Mouse (Mus musculus) common myeloid progenitor, adult 5-6 weeks (primary cell): ENCODE measurements at regions not wholly inside any gene's neighbourhood (a gene's known extent, or its start where the extent isn't known, plus 50 kb on each side); places are given as distances from the start of the nearest gene placed in this dataset.
"Not testable (repeated sequence)": the region's sequence is repeated elsewhere in the genome, so short reads cannot be mapped to it uniquely, and the experiment has no call there.

ENCODE experiments used
- ATAC-seq: replicated peaks from 2 replicates; pipeline ENCODE4 v1.8.0; 2016; ENCODE audit warnings: low read depth, mild to moderate bottlenecking, moderate TSS enrichment, inconsistent platforms; ENCODE audit not compliant: poor library complexity, severe bottlenecking

- peak; percentile 58 for ATAC-seq
These were observed 585.6 kb upstream of the Olfr1507 start for GRCm38 (mm10) chr14:53081024-53081711.

GRCm38 (mm10) chr14:53080556-53080955 lies 585.0 kb upstream of the Olfr1507 start:
- not testable (repeated sequence) for ATAC-seq

GRCm38 (mm10) chr14:53075937-53076336 lies 580.4 kb upstream of the Olfr1507 start:
- peak; percentile 84 for ATAC-seq

GRCm38 (mm10) chr14:53073126-53073525 lies 577.6 kb upstream of the Olfr1507 start:
- ATAC-seq = peak; percentile 89

- ATAC-seq = peak; percentile 45; the same call in 1 of the 2 replicates
These were observed 577.0 kb upstream of the Olfr1507 start for GRCm38 (mm10) chr14:53072502-53072901.

GRCm38 (mm10) chr14:53054439-53054838 lies 558.9 kb upstream of the Olfr1507 start:
- ATAC-seq = not testable (repeated sequence)

GRCm38 (mm10) chr14:53053465-53054123 lies 558.0 kb upstream of the Olfr1507 start:
- peak; percentile 89 for ATAC-seq

- ATAC-seq = peak; percentile 90
These were observed 552.1 kb upstream of the Olfr1507 start for GRCm38 (mm10) chr14:53047683-53048082.

GRCm38 (mm10) chr14:53046975-53047374 lies 551.4 kb upstream of the Olfr1507 start:
- ATAC-seq = peak; percentile 77

GRCm38 (mm10) chr14:53045331-53045730 lies 549.8 kb upstream of the Olfr1507 start:
- peak; percentile 60 for ATAC-seq

GRCm38 (mm10) chr14:53044101-53044500 lies 548.6 kb upstream of the Olfr1507 start:
- not testable (repeated sequence) for ATAC-seq

- ATAC-seq = peak; percentile 92
These were observed 546.5 kb upstream of the Olfr1507 start for GRCm38 (mm10) chr14:53042016-53042415.

GRCm38 (mm10) chr14:53039475-53039874 lies 543.9 kb upstream of the Olfr1507 start:
- not testable (repeated sequence) for ATAC-seq

GRCm38 (mm10) chr14:53034940-53035339 lies 539.4 kb upstream of the Olfr1507 start:
- ATAC-seq = not testable (repeated sequence)

- ATAC-seq = peak; percentile 33; the same call in 1 of the 2 replicates
These were observed 537.7 kb upstream of the Olfr1507 start for GRCm38 (mm10) chr14:53033221-53033620.

GRCm38 (mm10) chr14:53032498-53032897 lies 536.9 kb upstream of the Olfr1507 start:
- ATAC-seq = peak; percentile 53; the same call in 1 of the 2 replicates

- ATAC-seq = peak; percentile 55
These were observed 534.7 kb upstream of the Olfr1507 start for GRCm38 (mm10) chr14:53030227-53030626.

GRCm38 (mm10) chr14:53026958-53027357 lies 531.4 kb upstream of the Olfr1507 start:
- not testable (repeated sequence) for ATAC-seq

- ATAC-seq = not testable (repeated sequence)
These were observed 524.6 kb upstream of the Olfr1507 start for GRCm38 (mm10) chr14:53020152-53020551.

- peak; percentile 71 for ATAC-seq
These were observed 512.2 kb upstream of the Olfr1507 start for GRCm38 (mm10) chr14:53007741-53008140.

- peak; percentile 90 for ATAC-seq
These were observed 511.8 kb upstream of the Olfr1507 start for GRCm38 (mm10) chr14:53007323-53007722.
